Mouse (Mus musculus): ENCODE measurements around the gene Tns1. TPM values are rescaled to one million over a fixed set of nuclear protein-coding genes. Genes with fewer than 3 reads are reported as not detected.

Gene Tns1
- polyA plus RNA-seq, 1 experiment from 2014 or later, result 17.3 TPM

DNA sequence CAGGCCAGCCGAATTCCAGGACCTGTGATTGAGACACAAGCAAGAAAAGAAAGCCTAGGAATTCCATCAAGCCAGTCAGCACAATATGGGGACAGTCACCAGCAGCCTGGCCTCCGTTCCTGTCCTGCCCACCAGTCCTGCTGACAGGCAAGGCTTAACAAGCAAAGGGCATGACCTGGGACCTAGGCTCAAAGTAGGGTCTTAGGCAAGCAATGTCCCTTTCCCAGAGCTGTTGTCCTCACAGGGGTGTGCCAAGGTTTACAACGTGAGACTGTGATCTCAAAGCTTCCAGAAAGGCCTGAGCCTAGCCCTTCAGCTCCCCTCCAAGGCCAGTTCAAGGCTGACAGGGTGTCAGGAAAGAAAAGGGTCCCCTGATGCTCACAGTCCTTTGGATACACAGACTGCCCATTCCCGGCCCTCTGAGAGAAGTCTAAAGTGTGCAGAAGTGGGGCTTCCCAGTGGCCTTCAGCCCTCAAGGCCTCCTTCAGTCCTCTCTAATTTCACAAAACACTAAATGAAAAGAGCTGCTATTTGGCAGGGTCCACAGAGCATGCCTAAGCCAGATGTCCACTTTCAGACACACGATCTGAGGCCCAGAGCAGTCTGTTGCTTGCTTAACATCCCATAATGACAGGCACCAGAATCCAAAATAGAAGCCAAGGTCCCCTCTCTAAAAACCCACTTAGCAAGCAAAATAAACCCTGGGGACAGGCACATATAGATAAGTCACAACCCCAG lies 131.9 kb downstream of the Tns1 start:
- Histone ChIP-seq H3K27me3 (ENCODE audit: control insufficient read depth, insufficient read depth, low read length) (no peaks in the 10 kb centered on the region), H3K9ac (ENCODE audit: low read depth, low read length) (no peak overlapping the region), H3K27ac (ENCODE audit: low read depth, low read length) (no peak overlapping the region), H3K36me3 (ENCODE audit: control insufficient read depth, insufficient read depth, low read length) (no peaks in the 10 kb centered on the region), H3K4me2 (replicated peaks; ENCODE audit: low read depth, low read length) (no peak overlapping the region), H3K9me3 (ENCODE audit: control insufficient read depth, low read length) (no peaks in the 10 kb centered on the region), H3K4me1 (replicated peaks; ENCODE audit: control insufficient read depth, insufficient read depth, low read length) (no peaks in the 10 kb centered on the region), H3K4me3 (ENCODE audit: low read depth, low read length) (no peak overlapping the region)
- no peak for ATAC-seq (ENCODE audit: low FRiP score)
- no peak for DNase-seq (ENCODE audit: low spot score)
- WGBS, result 63% methylated on average over 5 of the region's 5 CpGs

DNA sequence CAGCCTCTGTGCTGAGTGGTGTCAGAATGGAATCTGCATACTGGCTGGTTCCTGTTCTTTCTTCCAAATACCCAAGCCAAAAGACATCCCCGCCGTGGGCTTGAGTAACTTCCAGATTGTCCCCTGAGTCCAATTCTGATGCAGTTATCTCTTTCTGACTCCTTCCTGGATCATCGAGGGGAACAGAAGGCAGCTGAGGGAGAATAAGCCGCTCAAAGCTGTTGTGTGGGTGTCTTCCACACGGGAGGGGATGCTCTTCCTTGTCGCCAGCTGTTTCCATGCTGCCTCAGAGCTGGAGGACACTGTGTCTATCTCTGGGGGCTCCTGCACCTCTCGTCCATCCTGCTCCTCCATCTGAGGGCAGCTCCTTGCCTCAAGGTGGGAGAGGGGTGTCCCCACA lies 133.0 kb downstream of the Tns1 start:
- DNase-seq (ENCODE audit: low spot score) (no peak), ATAC-seq (ENCODE audit: low FRiP score) (no peak)
- Histone ChIP-seq H3K4me1 (replicated peaks; ENCODE audit: control insufficient read depth, insufficient read depth, low read length) (no peaks in the 10 kb centered on the region), H3K9ac (ENCODE audit: low read depth, low read length) (no peak overlapping the region), H3K27me3 (ENCODE audit: control insufficient read depth, insufficient read depth, low read length) (no peaks in the 10 kb centered on the region), H3K9me3 (ENCODE audit: control insufficient read depth, low read length) (no peaks in the 10 kb centered on the region), H3K4me2 (replicated peaks; ENCODE audit: low read depth, low read length) (no peak overlapping the region), H3K27ac (ENCODE audit: low read depth, low read length) (no peak overlapping the region), H3K36me3 (ENCODE audit: control insufficient read depth, insufficient read depth, low read length) (no peaks in the 10 kb centered on the region), H3K4me3 (ENCODE audit: low read depth, low read length) (no peak overlapping the region)
- 82% methylated on average over 7 of the region's 7 CpGs for WGBS

DNA sequence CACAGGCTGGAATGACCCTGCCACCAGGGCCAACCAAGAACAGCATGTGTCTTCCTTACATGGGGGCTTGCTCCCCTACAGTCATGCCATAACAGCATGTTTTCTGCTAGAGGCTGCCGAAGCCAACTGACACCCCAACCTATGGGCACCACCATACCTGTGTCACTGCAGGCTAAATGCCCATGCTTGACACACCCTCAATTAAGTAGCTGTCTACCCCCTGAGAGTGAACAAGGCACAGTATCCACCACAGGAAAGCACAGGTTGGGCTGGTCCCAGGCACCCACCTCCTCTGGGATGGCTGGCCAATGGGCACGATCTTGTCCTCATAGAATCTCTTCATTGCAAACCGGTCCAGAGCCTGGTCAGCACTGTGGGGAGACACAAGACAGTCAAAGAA lies 134.2 kb downstream of the Tns1 start:
- no peaks in the 10 kb centered on the region for H3K4me1 ChIP-seq (replicated peaks; ENCODE audit: control insufficient read depth, insufficient read depth, low read length)
- no peak overlapping the region for H3K27ac ChIP-seq (ENCODE audit: low read depth, low read length)
- ATAC-seq (ENCODE audit: low FRiP score) (no peak), DNase-seq (ENCODE audit: low spot score) (no peak)
- no peak overlapping the region for H3K4me2 ChIP-seq (replicated peaks; ENCODE audit: low read depth, low read length)
- H3K36me3 ChIP-seq (ENCODE audit: control insufficient read depth, insufficient read depth, low read length), result no peaks in the 10 kb centered on the region
- no peak overlapping the region for H3K4me3 ChIP-seq (ENCODE audit: low read depth, low read length)
- no peaks in the 10 kb centered on the region for H3K27me3 ChIP-seq (ENCODE audit: control insufficient read depth, insufficient read depth, low read length)
- WGBS, result 92% methylated on average over 3 of the region's 3 CpGs
- H3K9ac ChIP-seq (ENCODE audit: low read depth, low read length), result no peak overlapping the region
- no peaks in the 10 kb centered on the region for H3K9me3 ChIP-seq (ENCODE audit: control insufficient read depth, low read length)

DNA sequence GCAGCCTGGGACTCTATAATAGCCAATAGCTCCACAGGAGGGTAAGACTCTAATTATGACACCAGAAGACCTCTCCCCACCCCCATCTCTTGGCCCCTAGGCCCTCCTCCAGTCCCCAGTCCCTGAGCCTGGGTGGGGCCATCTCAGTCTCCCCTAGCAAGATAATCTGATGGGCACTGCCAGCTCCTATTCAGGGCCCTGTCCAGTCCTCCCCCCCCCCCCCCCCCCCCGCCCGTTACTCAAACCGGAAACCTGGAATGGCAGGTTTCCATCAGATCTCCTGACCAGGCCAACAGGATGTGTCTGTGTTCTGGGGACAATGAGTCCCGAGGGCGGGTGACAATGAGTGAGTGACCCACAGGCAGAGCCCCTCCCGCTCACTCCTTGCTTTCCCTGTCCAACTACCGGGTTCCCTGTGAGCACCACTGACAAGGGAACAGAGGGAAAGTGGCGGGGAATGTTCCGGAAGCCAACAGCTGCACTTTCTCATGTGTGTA lies 136.5 kb downstream of the Tns1 start:
- DNase-seq (ENCODE audit: low spot score) (no peak), ATAC-seq (ENCODE audit: low FRiP score) (no peak)
- no peak overlapping the region for H3K4me2 ChIP-seq (replicated peaks; ENCODE audit: low read depth, low read length)
- H3K9me3 ChIP-seq (ENCODE audit: control insufficient read depth, low read length), result no peaks in the 10 kb centered on the region
- no peak overlapping the region for H3K4me3 ChIP-seq (ENCODE audit: low read depth, low read length)
- no peaks in the 10 kb centered on the region for H3K27me3 ChIP-seq (ENCODE audit: control insufficient read depth, insufficient read depth, low read length)
- no peak overlapping the region for H3K27ac ChIP-seq (ENCODE audit: low read depth, low read length)
- 65% methylated on average over 7 of the region's 9 CpGs for WGBS
- no peak overlapping the region for H3K9ac ChIP-seq (ENCODE audit: low read depth, low read length)
- no peaks in the 10 kb centered on the region for H3K4me1 ChIP-seq (replicated peaks; ENCODE audit: control insufficient read depth, insufficient read depth, low read length)
- no peaks in the 10 kb centered on the region for H3K36me3 ChIP-seq (ENCODE audit: control insufficient read depth, insufficient read depth, low read length)

DNA sequence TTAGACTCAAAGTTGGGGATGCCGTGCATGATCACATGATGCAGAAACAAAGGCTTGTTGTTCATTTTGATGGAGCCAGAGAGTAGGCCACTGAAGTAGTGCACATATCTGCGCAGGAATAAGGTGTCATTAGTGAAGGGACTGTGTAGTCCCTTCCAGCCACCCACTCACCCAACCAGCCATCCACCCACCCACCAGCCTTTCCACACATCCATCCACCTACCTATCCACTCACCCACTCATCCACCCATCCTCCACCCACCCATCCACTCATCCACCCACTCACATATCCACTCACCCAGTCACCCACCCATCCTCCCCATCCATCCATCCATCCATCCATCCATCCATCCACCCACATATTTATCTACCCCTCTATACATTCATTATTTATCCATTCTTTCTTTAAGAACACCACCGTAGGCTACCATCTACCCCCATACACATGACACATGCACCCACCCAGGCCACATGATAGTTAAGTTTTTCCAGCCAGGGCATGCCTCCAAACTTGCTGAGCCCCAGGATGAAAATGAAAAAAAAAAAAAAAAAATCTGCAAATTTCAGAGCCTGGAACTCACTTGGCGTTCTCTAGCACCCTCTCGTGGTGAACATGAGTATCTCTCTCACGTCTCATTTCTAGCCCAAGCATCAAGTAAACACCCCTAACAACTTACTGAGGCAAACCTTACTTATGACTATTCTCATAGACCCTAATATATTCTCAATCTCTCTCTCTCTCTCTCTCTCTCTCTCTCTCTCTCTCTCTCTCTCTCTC lies 137.8 kb downstream of the Tns1 start:
- Histone ChIP-seq H3K4me2 (replicated peaks; ENCODE audit: low read depth, low read length) (no peak overlapping the region), H3K27ac (ENCODE audit: low read depth, low read length) (no peak overlapping the region), H3K9ac (ENCODE audit: low read depth, low read length) (no peak overlapping the region), H3K9me3 (ENCODE audit: control insufficient read depth, low read length) (no peaks in the 10 kb centered on the region), H3K27me3 (ENCODE audit: control insufficient read depth, insufficient read depth, low read length) (no peaks in the 10 kb centered on the region), H3K4me1 (replicated peaks; ENCODE audit: control insufficient read depth, insufficient read depth, low read length) (no peaks in the 10 kb centered on the region), H3K36me3 (ENCODE audit: control insufficient read depth, insufficient read depth, low read length) (no peaks in the 10 kb centered on the region), H3K4me3 (ENCODE audit: low read depth, low read length) (no peak overlapping the region)
- 45% methylated on average over 6 of the region's 6 CpGs for WGBS
- ATAC-seq (ENCODE audit: low FRiP score) (no peak), DNase-seq (ENCODE audit: low spot score) (peak; percentile 74)

DNA sequence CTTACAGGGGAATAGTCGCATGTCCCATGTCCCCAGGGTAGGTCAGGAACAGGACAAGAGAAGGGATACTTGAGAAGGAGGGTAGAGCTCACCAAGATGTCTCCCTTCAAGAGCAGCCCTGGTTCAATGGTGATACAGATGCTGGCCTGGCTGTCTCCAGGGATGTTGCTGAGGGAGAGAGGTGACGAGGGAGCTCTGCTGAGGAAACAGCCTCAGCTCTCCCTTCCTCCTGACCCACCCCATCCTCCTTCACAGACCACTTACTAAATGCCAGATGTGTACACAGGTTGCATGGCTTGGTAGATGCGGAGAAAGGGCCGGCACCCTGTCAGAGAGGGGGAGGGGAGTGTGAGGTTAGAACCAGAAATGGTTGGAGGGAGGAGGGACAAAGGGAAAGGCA lies 138.6 kb downstream of the Tns1 start:
- Histone ChIP-seq H3K4me3 (ENCODE audit: low read depth, low read length) (no peak overlapping the region), H3K27ac (ENCODE audit: low read depth, low read length) (no peak overlapping the region), H3K4me1 (replicated peaks; ENCODE audit: control insufficient read depth, insufficient read depth, low read length) (no peaks in the 10 kb centered on the region), H3K36me3 (ENCODE audit: control insufficient read depth, insufficient read depth, low read length) (no peaks in the 10 kb centered on the region), H3K4me2 (replicated peaks; ENCODE audit: low read depth, low read length) (no peak overlapping the region), H3K9me3 (ENCODE audit: control insufficient read depth, low read length) (no peaks in the 10 kb centered on the region), H3K27me3 (ENCODE audit: control insufficient read depth, insufficient read depth, low read length) (no peaks in the 10 kb centered on the region), H3K9ac (ENCODE audit: low read depth, low read length) (no peak overlapping the region)
- DNase-seq (ENCODE audit: low spot score) (no peak), ATAC-seq (ENCODE audit: low FRiP score) (no peak)
- WGBS, result 86% methylated on average over 4 of the region's 4 CpGs

DNA sequence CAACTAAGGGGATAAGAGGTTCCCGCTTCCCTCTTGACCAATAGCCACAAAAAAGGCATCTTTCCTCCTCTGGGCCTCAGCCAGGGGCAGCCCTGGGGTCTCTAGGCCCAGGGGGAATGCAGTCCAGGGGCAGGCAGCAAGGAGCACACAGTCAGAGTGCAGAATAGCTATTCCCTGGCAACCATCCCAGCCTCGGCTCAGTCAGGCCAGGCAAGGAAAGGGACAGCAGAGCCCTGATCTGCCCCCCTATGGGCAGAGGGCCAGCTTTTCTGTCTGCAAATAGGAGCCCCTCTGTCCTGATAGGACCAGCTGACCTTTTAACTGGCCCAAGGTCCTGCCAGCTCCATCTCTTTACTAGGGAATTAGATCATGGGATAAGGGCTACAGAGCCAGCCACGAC lies 145.0 kb downstream of the Tns1 start:
- no peak for DNase-seq (ENCODE audit: low spot score)
- no peaks in the 10 kb centered on the region for H3K36me3 ChIP-seq (ENCODE audit: control insufficient read depth, insufficient read depth, low read length)

DNA sequence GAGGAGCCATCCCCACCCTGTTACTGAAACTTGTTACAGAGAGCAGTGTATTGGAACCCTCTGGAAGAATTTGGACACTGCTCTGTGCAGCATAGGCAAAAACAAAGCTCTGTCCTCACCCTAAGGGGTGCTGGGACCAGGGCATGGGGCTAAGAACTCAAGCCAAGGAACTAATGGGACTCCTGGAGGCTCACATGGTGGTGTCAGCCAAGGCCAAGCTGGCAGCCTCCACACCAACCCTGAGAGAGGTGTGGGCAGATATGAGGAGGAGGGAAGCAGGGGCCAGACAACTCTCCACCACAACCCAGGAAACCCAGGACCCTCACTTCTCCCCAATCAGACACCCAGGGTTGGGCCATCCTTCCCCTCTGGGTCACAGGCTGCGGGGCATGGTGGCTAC lies 145.7 kb downstream of the Tns1 start:
- no peak overlapping the region for H3K27ac ChIP-seq (ENCODE audit: low read depth, low read length)
- H3K9me3 ChIP-seq (ENCODE audit: control insufficient read depth, low read length), result no peaks in the 10 kb centered on the region

More for the DNA sequence above, 145.0 kb downstream of the Tns1 start:
- Histone ChIP-seq H3K9me3 (ENCODE audit: control insufficient read depth, low read length) (no peaks in the 10 kb centered on the region), H3K27ac (ENCODE audit: low read depth, low read length) (no peak overlapping the region), H3K4me3 (ENCODE audit: low read depth, low read length) (no peak overlapping the region), H3K27me3 (ENCODE audit: control insufficient read depth, insufficient read depth, low read length) (no peaks in the 10 kb centered on the region), H3K9ac (ENCODE audit: low read depth, low read length) (no peak overlapping the region), H3K4me1 (replicated peaks; ENCODE audit: control insufficient read depth, insufficient read depth, low read length) (no peaks in the 10 kb centered on the region), H3K4me2 (replicated peaks; ENCODE audit: low read depth, low read length) (no peak overlapping the region)
- 78% methylated on average over 3 of the region's 3 CpGs for WGBS
- no peak for ATAC-seq (ENCODE audit: low FRiP score)

DNA sequence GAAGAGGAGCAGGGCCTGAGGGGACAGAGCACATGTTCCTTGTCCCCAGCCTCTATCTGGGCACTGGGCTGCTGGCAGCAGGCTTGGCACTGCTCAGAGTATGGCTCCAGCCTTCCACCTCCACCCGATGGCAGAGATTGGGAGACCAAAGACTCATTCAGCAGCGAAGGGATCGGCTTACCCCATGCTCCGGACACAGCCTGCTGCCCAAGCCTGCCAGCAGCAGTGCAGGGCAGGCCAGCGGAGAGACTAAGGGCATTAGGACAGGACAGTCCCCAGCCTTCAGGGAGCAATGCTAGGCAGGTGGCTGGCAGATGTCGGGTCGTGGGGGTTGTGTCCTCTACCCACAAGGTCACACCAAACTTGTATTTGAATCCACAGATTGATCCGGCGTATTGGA lies 150.3 kb downstream of the Tns1 start:
- Histone ChIP-seq H3K36me3 (ENCODE audit: control insufficient read depth, insufficient read depth, low read length) (no peaks in the 10 kb centered on the region), H3K4me3 (ENCODE audit: low read depth, low read length) (no peak overlapping the region), H3K27me3 (ENCODE audit: control insufficient read depth, insufficient read depth, low read length) (no peaks in the 10 kb centered on the region), H3K4me2 (replicated peaks; ENCODE audit: low read depth, low read length) (no peak overlapping the region), H3K9ac (ENCODE audit: low read depth, low read length) (no peak overlapping the region), H3K27ac (ENCODE audit: low read depth, low read length) (no peak overlapping the region), H3K4me1 (replicated peaks; ENCODE audit: control insufficient read depth, insufficient read depth, low read length) (0 out of 2 replicates have a peak, but pooled peaks cover 3% of the 10 kb centered on the region), H3K9me3 (ENCODE audit: control insufficient read depth, low read length) (no peaks in the 10 kb centered on the region)
- no peak for DNase-seq (ENCODE audit: low spot score)
- ATAC-seq (ENCODE audit: low FRiP score), result no peak
- WGBS, result 75% methylated on average over 9 of the region's 9 CpGs

More for the DNA sequence above, 145.7 kb downstream of the Tns1 start:
- ATAC-seq (ENCODE audit: low FRiP score) (no peak), DNase-seq (ENCODE audit: low spot score) (no peak)
- no peak overlapping the region for H3K4me3 ChIP-seq (ENCODE audit: low read depth, low read length)
- H3K27me3 ChIP-seq (ENCODE audit: control insufficient read depth, insufficient read depth, low read length), result no peaks in the 10 kb centered on the region
- no peaks in the 10 kb centered on the region for H3K36me3 ChIP-seq (ENCODE audit: control insufficient read depth, insufficient read depth, low read length)
- no peak overlapping the region for H3K9ac ChIP-seq (ENCODE audit: low read depth, low read length)
- H3K4me1 ChIP-seq (replicated peaks; ENCODE audit: control insufficient read depth, insufficient read depth, low read length), result no peaks in the 10 kb centered on the region
- H3K4me2 ChIP-seq (replicated peaks; ENCODE audit: low read depth, low read length), result no peak overlapping the region
- 100% methylated on average over 1 of the region's 1 CpGs for WGBS
